Mouse (Mus musculus) embryo, embryonic 10.5 days (tissue): ENCODE data around the gene Celf2.
"Not testable (repeated sequence)": the region's sequence is repeated elsewhere in the genome, so short reads cannot be mapped to it uniquely, and the experiment has no call there.

Source experiments
- DNase-seq: peaks from one replicate; pipeline ENCODE4 v3.0.0-alpha.2; 2015; ENCODE audit warnings: low spot score

The Celf2 gene

DNA sequence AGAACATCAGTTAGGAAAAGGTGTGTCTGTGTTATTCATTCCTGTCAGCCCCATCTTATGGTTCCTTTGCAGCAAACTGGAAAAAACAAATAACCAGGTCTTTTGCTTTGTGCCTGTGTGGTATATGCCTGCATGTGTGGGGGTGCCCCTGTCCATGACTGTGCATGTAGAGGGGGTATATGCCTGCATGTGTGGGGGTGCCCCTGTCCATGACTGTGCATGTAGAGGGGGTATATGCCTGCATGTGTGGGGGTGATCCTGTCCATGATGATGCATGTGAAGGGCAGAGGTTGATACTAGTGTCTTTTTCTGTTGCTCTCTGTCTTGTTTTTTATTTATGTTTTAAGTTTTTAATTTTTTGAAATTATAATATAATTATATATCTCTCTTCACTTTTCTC lies 246.7 kb downstream of the Celf2 start:
- not testable (repeated sequence) for DNase-seq

DNA sequence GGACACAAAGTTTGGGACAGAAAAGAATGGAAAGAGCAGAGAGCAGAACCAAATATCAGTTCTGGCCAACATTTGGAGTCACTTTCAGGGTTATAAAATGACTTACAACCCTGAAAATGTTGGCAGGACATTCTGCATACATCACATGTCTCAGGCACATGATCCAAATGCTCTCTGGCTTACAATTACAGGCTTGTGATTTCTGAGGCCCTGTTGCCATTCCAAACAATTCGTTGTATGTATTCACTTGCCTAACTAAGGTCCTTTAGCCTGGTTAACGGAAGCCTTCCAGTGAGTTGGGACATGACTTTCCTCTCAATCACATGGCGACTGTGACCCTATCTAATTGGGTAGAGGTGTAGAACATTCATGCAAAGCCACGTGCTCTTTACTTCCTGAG lies 249.2 kb downstream of the Celf2 start:
- DNase-seq: no peak

DNA sequence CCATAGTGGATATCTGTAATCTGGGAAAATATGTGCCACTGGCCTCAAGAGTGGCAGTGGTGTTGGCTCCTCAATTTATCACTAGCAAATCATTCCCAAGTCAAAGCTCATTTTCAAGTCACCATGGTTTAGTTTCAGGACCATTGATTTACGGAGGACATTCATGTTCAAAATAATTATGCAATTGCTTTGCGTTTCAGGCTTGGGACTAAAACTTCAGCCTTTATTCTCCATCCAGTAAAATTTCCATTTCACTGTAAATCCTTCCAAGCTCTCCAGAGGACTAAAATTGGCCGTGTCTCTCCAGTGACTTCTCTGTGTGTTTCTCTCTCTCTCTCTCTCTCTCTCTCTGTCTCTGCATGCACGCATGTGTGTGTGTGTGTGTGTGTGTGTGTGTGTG lies 249.7 kb downstream of the Celf2 start:
- DNase-seq: no peak

DNA sequence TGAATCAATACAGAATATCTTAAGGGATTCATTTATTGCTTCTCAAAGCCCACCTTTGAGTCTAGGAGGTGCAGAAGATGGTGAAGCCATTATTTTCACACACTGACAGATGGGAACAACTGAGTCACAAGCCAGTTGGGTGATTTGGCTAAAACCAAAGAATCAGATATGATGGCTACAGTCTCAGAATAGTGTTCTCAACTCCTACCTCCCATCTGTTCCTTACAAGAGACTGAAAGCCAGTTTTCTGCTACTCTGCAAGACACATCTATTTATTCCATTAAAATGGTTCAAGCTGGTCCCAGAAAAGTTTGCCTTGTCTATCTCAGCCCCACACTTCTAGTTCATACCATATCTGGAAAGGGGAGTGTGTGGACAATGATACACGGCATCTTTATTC lies 253.3 kb downstream of the Celf2 start:
- DNase-seq: no peak

DNA sequence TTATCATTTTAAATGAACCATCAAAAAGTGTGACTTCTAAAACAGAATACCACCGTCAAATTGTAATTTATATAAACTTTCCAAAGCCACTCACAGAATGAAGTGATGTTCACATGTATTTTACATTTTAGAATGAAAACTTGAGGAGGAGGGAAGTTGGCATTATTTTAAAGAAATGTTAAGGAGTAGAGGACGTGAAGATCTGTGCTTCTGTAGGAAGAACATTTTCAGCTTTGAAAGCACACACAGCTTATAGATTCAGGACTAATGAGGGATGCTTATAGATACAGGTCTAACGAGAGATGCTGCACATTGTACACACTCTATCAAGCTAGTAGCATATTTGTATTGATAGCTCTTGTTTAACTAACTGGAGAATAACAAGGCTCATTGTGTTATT lies 254.0 kb downstream of the Celf2 start:
- no peak for DNase-seq

DNA sequence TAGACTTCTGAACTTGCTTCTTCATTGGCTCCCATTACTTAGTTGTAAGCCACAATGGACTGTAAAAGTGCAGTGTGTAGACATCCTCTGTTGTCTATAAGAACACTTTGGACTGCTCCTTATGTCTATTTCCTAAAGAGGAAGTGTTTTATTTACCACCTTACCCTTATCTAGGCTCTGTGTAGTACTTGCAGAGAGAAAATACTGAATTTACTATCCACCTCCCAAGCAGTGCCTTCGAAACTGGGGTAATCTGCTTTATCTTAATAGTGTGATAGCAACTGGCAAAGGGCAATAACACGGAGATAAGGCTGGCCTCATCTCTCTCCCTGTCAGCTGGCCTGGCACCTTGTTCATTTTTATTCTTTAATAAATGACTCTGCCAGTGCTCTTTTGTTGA lies 259.0 kb downstream of the Celf2 start:
- DNase-seq: no peak

DNA sequence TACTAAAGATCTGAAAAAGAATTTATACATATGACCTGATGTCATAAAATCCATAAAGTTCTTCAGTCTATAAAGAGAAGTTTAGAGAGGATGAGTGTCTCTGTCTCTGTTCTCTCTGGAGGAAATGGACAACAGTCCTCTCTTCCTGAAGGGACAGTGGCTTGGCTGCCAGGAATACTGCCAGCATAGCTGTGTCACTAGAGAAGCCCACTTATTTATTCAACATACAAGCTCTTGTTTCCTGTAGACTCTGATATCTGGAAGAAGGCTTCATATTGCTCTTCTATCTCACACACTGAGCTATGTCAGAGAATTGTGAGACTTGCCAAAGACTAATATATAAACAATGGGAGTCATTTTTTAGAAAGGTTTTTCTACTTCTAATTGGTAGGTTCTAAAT lies 260.4 kb downstream of the Celf2 start:
- DNase-seq: no peak

DNA sequence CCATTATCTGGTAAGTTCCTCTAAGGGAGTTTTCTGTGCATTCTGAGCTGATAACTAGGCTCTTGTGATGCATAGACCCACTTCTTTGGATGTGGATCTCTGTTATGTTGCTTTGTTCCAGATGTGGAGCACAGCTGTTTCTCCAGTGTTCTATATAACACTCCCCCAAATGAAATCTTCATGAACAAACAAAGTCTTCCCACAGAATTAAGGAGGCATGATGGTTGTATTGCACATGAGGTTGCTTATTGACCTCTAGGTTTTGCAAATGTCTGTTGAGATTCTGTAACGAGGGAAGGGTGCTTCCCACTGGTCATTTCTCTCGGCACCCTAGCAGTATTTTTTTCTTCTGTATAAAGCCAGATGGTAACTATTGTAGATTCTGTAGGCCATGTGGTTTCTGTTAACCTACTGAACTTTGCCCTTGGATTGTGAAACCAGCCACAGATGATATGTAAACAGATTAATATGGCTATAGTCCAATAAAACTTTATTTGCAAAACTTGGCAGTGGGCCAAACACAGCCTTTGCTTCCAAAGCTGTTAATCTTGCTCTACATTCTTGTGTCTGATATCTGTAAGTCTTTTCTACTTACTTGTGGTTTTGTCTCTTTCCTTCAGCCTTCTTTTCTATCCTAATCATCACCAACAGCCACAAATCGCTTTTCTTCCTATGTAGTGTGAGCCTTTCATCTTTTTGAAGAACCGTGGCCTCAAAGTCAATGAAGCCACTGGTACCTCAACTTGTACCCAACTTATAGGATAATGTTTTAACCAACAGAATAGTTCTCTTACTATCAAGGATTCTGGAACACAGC lies 263.2 kb downstream of the Celf2 start:
- peak; percentile 69 for DNase-seq

DNA sequence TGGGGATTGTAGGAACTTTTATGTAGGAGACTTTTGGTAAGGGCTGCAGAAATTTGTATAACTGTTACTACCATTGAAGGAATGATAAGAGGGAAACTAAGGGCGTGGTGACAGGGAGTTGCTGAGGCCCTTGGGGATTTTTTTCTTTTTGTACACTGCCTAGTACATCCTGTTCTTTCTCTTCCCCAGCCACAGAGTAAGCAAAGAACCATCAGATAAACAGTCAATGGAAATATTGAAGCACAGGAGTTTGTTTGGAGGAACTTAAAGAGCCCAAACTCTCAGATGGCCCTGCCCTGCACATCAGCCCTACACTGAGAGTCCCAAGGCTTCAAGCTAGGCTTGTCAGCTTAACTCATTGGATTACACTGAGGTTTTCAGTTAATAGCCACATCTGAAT lies 267.2 kb downstream of the Celf2 start:
- DNase-seq: no peak

DNA sequence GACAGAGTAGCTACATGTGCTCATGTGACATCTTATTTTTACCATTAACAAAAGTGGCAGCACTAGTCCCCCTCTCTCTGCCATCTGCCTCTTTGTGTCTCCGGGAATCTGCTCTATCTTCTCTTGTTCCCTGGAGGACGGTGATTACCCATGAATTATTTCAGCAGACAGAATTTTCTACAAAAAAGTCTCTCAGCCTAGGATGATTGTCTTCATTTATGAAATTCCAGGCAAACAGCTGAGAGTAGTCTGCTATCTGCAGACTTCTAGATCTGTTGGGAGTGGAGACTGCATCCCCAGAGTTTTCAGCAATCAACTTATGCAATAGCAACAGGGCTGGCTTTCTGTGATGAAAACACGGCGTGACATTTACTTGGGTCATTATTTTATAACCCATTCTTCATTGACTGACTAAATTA lies 267.8 kb downstream of the Celf2 start:
- no peak for DNase-seq

DNA sequence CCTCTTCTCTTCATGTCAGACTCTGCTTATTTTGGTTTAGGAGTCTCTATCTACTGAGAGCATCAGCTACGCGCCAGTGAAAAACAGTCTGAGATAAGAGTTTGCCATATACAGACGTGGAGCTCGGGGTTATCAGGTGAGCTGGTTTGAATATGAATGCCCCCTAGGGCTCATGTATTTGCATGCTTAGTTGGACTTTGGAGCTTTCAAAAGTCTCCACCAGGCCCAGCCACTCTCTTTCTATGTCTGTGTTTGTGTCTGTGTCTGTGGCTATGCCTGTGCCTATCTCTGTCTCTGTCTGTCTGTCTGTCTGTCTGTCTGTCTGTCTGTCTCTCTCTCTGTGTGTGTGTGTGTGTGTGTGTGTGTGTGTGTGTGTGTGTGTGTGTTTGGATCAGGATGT lies 272.1 kb downstream of the Celf2 start:
- no peak for DNase-seq

DNA sequence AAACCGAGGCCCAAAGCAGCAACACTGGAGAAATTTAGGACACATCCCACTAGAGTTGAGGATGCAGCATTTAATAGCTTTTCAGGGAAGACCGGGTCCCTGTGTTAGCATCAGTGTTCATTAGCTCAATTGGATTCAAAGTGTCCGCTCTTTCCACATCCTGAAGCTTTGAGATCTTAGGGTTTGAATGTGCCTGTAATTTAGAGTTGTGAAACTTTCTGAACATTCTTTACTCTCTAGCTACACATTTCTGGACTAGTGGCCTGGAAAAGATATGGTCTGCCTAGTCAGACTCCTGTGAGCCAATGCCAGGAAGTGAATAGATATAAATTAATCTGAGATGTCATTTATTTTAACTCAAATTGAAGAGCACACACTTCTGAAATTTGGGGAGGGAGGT lies 272.9 kb downstream of the Celf2 start:
- no peak for DNase-seq

DNA sequence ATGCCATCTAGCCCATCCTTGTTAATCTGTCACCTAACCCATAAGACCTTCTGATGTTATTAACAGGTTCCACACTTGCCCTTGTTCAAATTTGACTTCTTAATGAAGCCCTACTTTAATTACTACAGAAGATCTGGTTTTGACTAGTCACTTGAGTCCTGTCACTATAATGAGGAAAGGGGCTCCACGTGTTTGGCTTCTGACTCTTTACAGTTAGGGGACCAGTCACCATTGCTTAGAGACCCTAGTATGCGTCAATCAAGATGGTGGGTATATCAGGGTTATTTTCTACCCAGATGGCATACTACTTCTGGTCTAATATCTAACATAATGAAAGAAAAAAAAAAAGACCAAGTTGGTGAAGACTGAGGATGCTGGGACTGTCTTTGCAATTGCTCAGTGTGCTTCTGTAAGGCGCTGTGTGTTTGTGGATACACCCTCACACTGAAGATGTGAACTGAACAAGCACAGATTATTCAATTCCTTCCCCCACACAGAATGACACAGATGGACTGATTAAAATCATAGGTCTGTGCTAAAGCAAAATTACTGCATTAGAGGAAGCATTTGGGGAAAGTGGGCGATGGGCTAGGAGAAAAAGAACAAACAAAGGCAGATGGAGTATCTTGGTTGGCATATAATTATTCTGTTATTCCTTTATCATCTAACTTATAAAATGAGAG lies 274.2 kb downstream of the Celf2 start:
- no peak for DNase-seq

DNA sequence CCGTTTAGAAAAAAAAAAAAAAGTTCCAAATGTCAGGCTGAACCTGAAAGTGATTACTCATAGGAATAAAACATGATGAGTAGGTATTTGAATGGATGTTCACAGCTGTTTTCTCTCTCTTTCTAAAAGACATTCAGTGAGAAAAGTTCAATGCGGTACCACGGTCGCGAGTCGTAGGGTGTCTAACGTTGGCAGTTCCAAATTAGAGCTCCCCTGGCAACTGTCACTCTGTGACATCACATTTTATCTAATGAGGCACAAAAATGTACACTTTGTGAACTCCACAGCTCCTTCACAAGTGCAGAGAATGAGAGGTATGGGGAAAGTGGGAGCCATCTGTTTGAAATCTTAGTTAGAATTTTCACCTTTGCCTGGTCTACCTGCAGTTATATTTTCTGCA lies 274.8 kb downstream of the Celf2 start:
- no peak for DNase-seq

DNA sequence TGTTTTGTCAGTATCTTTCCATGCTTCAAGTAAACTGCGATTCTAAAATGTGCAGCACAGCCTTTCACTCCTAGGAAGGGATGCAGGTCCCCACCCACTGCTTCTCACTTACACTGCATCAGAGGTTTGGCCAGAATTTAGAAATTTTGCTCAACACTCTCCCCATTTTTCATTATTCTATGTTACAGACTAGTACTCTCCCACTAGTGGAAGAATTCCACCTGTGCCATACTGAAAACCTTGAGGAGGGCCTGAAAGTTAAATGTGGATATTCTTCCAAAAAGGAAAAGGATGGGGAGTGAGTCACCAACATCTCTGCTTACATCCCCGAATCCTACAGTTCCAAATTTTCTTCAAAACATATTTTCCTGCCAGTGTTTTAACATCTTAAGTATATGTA lies 276.0 kb downstream of the Celf2 start:
- no peak for DNase-seq

DNA sequence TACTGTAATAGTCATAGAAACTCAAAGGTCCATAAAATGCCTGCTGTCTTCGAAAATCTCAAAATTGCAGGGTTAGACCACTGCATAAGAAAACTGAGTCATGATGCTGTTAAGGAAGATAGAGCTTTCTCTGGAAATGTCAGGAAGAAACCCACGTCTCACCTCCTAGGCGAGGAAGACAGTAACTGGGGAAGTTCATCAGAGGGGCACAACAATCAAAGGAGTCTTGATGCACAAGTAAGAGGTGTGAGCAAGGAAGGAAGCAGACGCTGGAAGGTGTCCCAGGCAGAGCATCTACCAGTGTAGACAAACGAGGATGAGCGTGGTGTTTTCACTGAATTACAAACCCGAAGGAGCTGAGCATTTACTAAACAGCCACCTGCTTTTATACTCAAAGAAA lies 282.6 kb downstream of the Celf2 start:
- DNase-seq: no peak

DNA sequence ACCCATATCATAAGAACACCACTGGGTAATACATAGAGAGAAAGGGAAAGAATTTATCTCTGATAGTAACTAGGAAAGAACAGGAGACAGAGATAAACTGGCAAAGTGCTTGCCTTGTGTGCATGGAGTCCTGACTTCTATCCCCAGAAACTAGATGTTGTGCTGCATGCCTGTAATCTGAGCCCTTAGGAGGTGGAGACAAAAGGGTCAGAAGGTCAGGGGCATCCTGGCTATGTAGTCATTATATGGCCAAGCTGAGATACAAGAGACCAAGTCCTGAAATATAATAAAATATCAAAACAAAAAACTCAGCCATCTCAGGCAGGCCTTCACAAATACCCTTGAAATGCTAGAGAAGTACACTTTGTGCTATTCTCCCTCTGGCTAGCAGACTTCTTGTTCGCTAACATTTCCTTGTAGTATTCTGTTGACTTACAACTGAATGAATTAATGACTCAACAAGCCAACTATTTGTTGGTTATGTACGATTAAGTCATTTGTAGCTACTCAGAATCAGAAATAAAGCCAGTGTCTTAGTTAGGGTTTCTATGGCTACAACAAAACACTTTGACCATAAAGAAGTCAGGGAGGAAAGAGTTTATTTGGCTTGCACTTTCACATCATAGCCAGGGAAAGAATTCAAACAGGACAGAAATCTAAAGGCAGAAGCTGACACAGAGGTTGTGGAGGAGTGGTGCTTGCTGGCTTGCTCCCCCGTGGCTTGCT lies 284.9 kb downstream of the Celf2 start:
- DNase-seq: peak; percentile 63

DNA sequence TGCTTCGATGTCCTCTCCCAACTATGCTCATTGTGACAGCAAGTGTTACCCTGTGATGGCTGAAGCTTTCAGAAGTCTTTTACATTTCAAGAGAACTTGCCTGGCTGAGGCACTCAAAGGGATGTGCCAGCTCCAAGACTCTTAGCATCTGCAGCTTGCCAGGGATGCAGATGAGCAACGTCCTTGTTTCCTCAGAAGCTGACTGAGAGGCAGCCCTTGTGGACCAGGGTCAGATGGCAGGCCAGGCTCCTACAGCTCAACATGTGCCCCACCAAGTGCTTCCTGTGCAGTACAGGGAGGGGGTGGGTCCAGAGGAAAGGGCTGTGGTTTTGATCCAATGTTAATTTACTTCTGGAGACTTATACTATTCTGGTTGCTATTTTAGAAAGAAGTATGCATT lies 285.8 kb downstream of the Celf2 start:
- no peak for DNase-seq

DNA sequence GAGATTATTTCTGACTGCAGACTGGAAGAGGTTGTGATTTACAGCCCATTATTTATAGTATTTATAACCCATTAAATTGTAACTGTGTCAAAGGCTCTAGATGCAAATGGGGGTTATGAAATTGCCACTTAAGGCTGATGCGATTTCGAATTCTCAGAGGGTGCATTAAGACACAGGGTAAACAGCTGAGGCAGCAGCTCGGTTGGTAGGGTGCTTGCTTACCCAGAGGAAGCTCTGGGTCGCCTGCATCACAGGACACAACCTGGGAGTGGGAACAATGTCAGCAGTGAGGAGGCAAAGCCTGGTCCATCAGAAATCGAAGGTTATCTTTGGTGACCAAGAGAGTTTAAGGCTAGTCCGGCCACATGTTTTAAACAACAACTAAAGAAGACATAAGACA lies 286.5 kb downstream of the Celf2 start:
- no peak for DNase-seq

DNA sequence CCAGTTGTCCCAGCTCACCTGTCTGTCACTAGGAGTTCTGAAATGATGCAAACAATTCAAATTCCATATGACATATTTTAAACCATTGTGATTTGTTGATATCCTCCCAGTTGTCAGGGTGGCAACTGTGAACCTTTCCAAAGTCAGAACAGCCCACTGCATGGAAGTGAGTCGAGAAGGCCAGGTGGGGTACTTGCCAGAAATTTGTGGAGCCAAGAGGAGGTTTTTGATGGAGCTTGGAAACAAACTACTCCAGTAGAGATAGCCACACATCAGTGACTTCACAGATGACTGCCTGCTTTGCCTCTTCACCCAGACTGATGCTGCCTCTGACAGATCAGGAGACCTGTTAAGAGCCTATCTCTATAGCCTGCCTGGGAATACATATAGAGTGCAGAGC lies 287.5 kb downstream of the Celf2 start:
- no peak for DNase-seq

DNA sequence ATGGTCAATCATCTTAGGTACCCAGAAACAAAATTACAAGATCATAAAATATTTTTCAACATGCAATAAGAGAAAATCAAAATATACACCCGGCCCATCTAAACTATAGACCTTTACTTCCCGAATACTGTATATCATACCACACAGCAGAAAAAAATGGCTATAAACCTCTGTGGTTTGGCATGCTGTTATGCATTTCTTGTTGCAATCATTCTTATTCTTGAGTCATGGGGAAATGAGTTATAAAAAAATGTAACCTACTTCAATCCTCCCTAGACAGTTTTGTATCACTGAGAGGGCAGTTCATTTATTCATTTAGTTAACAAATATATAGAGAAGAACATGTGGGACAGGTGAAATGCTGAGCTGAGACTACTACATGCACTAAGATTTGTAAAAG lies 291.3 kb downstream of the Celf2 start:
- no peak for DNase-seq

DNA sequence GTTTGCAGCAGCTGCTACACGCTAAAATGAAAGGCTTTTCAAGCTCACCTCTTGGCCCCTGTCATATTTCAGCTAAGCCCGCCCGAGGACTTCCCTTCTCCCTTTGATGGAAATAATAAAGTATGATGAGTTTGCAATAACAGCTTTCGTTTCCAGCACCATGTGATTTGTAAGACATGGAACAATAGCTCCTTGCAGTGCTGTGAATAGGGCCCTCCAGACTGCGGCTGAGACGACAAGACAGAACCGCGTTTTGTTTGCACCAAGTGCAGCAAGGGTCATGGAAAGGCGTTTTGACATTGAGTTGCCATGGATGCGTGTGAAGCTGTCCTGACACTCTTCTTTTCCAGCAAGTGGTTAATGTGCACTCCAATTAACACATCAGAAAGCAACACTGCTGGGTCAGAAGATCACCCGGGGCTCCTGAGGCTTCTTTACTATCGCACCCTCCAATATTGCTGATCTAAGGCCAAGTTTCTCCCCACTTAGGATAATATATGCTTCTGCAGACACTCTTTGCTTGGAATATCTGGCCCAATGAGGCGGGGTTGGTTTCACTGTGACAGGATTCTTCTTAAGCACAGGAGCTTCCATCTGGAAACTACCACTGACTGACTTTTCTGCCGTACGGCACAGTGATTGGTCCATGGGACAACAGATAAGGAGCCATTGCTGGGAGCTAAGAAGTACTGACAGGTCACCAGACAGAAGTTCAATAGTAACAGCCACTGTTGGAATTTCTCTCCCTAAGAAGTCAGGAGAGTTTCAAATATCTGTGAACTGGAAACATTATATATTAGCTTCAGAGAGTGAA lies 301.5 kb downstream of the Celf2 start:
- peak; percentile 71 for DNase-seq
